In the genomic region with DNA sequence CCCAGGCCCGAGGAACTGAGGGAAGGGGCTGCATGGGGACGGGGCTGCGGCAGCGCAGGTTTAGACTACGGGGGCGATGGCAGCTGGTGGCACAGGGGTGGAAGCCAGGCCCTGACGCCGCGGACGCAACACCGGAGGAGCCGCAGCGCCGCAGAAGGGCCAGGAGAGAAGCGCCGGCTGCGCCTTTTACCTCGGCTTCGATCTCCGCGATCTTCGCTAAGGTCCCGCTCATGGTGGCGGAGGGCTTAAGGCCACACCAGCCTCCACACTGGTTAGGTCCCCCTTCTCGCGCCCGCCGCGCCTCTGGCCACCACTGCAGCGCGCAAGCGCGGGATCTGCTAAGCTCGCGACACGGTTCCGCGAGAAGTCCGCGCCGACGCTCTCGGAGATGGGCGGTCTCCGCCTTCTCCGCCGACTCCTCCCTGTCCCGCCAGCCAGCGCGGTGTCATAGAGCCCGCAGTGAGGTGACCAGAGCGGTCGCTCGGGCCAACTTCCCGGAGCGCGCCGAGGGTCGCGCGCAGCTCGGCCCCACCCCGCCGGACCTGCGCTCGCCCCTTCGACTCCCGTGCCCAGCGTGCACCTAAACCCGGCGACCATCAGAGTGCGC, we compare ENCODE assay signal across 8 mouse cellular contexts. TPM values are rescaled to one million over a fixed set of nuclear protein-coding genes. Genes with fewer than 3 reads are reported as not detected.
A peak's percentile ranks its signal among the peaks of the same experiment; 100 is the strongest.
DNase-seq lines count a peak whose midpoint lies in the region; ATAC-seq and TF ChIP-seq lines count a peak whose summit lies in the region.

A gene (minus strand): TSS at position 337 of the 607 bp plus-strand sequence.

- peak; percentile 83 to 86 for DNase-seq in CD8-positive naive resting alpha-beta T cell, adult 2 months (ENCODE audit: low read depth in 2 of 2, low spot score in 2 of 2)
- DNase-seq in c-Kit-positive CD71-negative TER-119-negative erythroid progenitor cells, embryonic 14.5 days (ENCODE audit: low read depth), result peak; percentile 87
- DNase-seq in forebrain, embryonic 10.5 days (ENCODE audit: extremely low spot score, low spot score), result peak; percentile 95
- DNase-seq in kidney, postnatal 25 days, result peak; percentile 93 to 97
- DNase-seq in liver, embryonic 14.5 days (ENCODE audit: low read depth in 3 of 3, low spot score in 3 of 3), result peak; percentile 87 to 89 (median 88)
- DNase-seq in neural tube, embryonic 11.5 days (ENCODE audit: low spot score), result peak; percentile 98
- peak; percentile 95 for DNase-seq in stomach, postnatal 0 days (ENCODE audit: low spot score)

- peaks cover 36% of the 10 kb centered on the region for H3K36me3 ChIP-seq in forebrain, embryonic 10.5 days (replicated peaks)
- peaks cover 31% of the 10 kb centered on the region for H3K36me3 ChIP-seq in heart, embryonic 15.5 days
- H3K36me3 ChIP-seq in liver, embryonic 14.5 days (replicated peaks; ENCODE audit: control insufficient read depth, insufficient read depth, low read depth), result peaks cover 28% of the 10 kb centered on the region
- H3K36me3 ChIP-seq in neural tube, embryonic 11.5 days (ENCODE audit: control insufficient read depth, insufficient read depth, low read length), result peaks cover 9% of the 10 kb centered on the region
- peaks cover 6% of the 10 kb centered on the region; the same call in 1 of the 2 replicates for H3K36me3 ChIP-seq in stomach, postnatal 0 days (ENCODE audit: control insufficient read depth, insufficient read depth, low read length)

- peak within 1 kb of the TSS; percentile 92 for H3K4me3 ChIP-seq in forebrain, embryonic 10.5 days
- peak within 1 kb of the TSS; percentile 99 for H3K4me3 ChIP-seq in heart, embryonic 15.5 days
- peak within 1 kb of the TSS; percentile 72 to 100 for H3K4me3 ChIP-seq in liver, embryonic 14.5 days (ENCODE audit: insufficient read depth in 1 of 2, low read depth in 2 of 2, low read length in 2 of 2)
- peak within 1 kb of the TSS; percentile 67 for H3K4me3 ChIP-seq in neural tube, embryonic 11.5 days (ENCODE audit: low read depth, low read length)
- peak within 1 kb of the TSS; percentile 96 for H3K4me3 ChIP-seq in stomach, postnatal 0 days (ENCODE audit: low read depth, low read length)

- H3K27me3 ChIP-seq in forebrain, embryonic 10.5 days (ENCODE audit: poor library complexity, severe bottlenecking), result no peaks in the 10 kb centered on the region
- H3K27me3 ChIP-seq in heart, embryonic 15.5 days, result no peaks in the 10 kb centered on the region
- no peaks in the 10 kb centered on the region for H3K27me3 ChIP-seq in liver, embryonic 14.5 days (ENCODE audit: control insufficient read depth, insufficient read depth, low read length)
- H3K27me3 ChIP-seq in neural tube, embryonic 11.5 days (ENCODE audit: control insufficient read depth, insufficient read depth, low read length), result no peaks in the 10 kb centered on the region
- H3K27me3 ChIP-seq in stomach, postnatal 0 days (ENCODE audit: control insufficient read depth, insufficient read depth, low read length), result no peaks in the 10 kb centered on the region

- TF ChIP-seq CTCF in liver, embryonic 14.5 days (IDR thresholded peaks at IDR 0.05; ENCODE audit: low read depth), result no peak
- no peak for TF ChIP-seq CTCF in stomach, postnatal 0 days (IDR thresholded peaks at IDR 0.05; ENCODE audit: low read depth)

- peaks cover 36% of the 10 kb centered on the region for H3K4me1 ChIP-seq in forebrain, embryonic 10.5 days
- peaks cover 17% of the 10 kb centered on the region for H3K4me1 ChIP-seq in heart, embryonic 15.5 days (replicated peaks)
- peaks cover 6 to 15% of the 10 kb centered on the region in 2 experiments; a peak in 3 of 4 replicates for H3K4me1 ChIP-seq in liver, embryonic 14.5 days (replicated peaks; ENCODE audit: control insufficient read depth in 2 of 2, insufficient read depth in 2 of 2, low read length in 1 of 2)
- peaks cover 11% of the 10 kb centered on the region; the same call in 1 of the 2 replicates for H3K4me1 ChIP-seq in neural tube, embryonic 11.5 days (ENCODE audit: control insufficient read depth, insufficient read depth, low read length)
- H3K4me1 ChIP-seq in stomach, postnatal 0 days (replicated peaks; ENCODE audit: control insufficient read depth, insufficient read depth), result 0 out of 2 replicates have a peak, but pooled peaks cover 3% of the 10 kb centered on the region

- no peaks in the 10 kb centered on the region for H3K9me3 ChIP-seq in forebrain, embryonic 10.5 days
- H3K9me3 ChIP-seq in heart, embryonic 15.5 days (replicated peaks), result no peaks in the 10 kb centered on the region
- no peaks in the 10 kb centered on the region for H3K9me3 ChIP-seq in liver, embryonic 14.5 days (ENCODE audit: control insufficient read depth, low read length)
- no peaks in the 10 kb centered on the region for H3K9me3 ChIP-seq in neural tube, embryonic 11.5 days (ENCODE audit: control insufficient read depth, low read length)
- H3K9me3 ChIP-seq in stomach, postnatal 0 days (ENCODE audit: control insufficient read depth, low read length), result no peaks in the 10 kb centered on the region

- peak within 1 kb of the TSS; percentile 64 for H3K4me2 ChIP-seq in heart, embryonic 15.5 days
- peak within 1 kb of the TSS; percentile 90 for H3K4me2 ChIP-seq in liver, embryonic 14.5 days (ENCODE audit: low read depth)
- peak within 1 kb of the TSS; percentile 76 for H3K4me2 ChIP-seq in neural tube, embryonic 11.5 days (ENCODE audit: low read depth)
- H3K4me2 ChIP-seq in stomach, postnatal 0 days (replicated peaks; ENCODE audit: low read depth), result peak within 1 kb of the TSS; percentile 74

- ATAC-seq in heart, embryonic 15.5 days (replicated peaks; ENCODE audit: insufficient number of reproducible peaks, insufficient read depth, low FRiP score, low read depth), result peak; percentile 99
- ATAC-seq in liver, embryonic 14.5 days (ENCODE audit: insufficient read depth), result peak; percentile 98
- peak; percentile 98 for ATAC-seq in neural tube, embryonic 11.5 days (ENCODE audit: insufficient read depth, low FRiP score, low TSS enrichment)
- ATAC-seq in stomach, postnatal 0 days (ENCODE audit: low FRiP score, low TSS enrichment), result peak; percentile 99

- under 1% methylated on average over 72 of the region's 72 CpGs for WGBS in forebrain, embryonic 10.5 days
- WGBS in heart, embryonic 15.5 days, result under 1% methylated on average over 69 of the region's 72 CpGs
- WGBS in liver, embryonic 14.5 days (ENCODE audit: insufficient replicate concordance), result under 1% methylated on average over 63 of the region's 72 CpGs
- under 1% methylated on average over 72 of the region's 72 CpGs for WGBS in neural tube, embryonic 11.5 days
- under 1% methylated on average over 41 of the region's 72 CpGs for WGBS in stomach, postnatal 0 days

- TF ChIP-seq EP300 in liver, embryonic 14.5 days (IDR thresholded peaks at IDR 0.05; ENCODE audit: low read depth), result peak; percentile 38; the same call in 1 of the 2 replicates
- TF ChIP-seq EP300 in stomach, postnatal 0 days (optimal IDR thresholded peaks at IDR 0.05), result peak; percentile 77

- H3K27ac ChIP-seq in forebrain, embryonic 10.5 days, result peak within 1 kb of the TSS; percentile 98
- H3K27ac ChIP-seq in heart, embryonic 15.5 days, result peak within 1 kb of the TSS; percentile 96
- H3K27ac ChIP-seq in liver, embryonic 14.5 days, result peak within 1 kb of the TSS; percentile 72
- H3K27ac ChIP-seq in neural tube, embryonic 11.5 days (ENCODE audit: low read depth, low read length), result peak within 1 kb of the TSS; percentile 80
- peak within 1 kb of the TSS; percentile 97 for H3K27ac ChIP-seq in stomach, postnatal 0 days (replicated peaks)

- peak within 1 kb of the TSS; percentile 99 for H3K9ac ChIP-seq in heart, embryonic 15.5 days
- H3K9ac ChIP-seq in liver, embryonic 14.5 days (replicated peaks), result peak within 1 kb of the TSS; percentile 99
- peak within 1 kb of the TSS; percentile 93 for H3K9ac ChIP-seq in neural tube, embryonic 11.5 days (ENCODE audit: low read length)
- H3K9ac ChIP-seq in stomach, postnatal 0 days (ENCODE audit: low read length), result peak within 1 kb of the TSS; percentile 100

RNA-seq across cellular contexts. Expression of the gene that starts here (rescaled TPM):
- polyA plus RNA-seq in forebrain, embryonic 10.5 days (2016; fragmentation: Nextera tagmentation; extraction: Ambion mirVana), result 335 and 338 TPM in 2 replicates
- polyA plus RNA-seq in heart, embryonic 15.5 days (2015; fragmentation: Nextera tagmentation; extraction: Ambion mirVana), result 142 and 159 TPM in 2 replicates
- polyA plus RNA-seq in liver, embryonic 14.5 days (2012; rRNA removed), result 24.6 and 38.4 TPM in 2 replicates
- 112 and 118 TPM in 2 replicates for polyA plus RNA-seq in liver, embryonic 14.5 days (2014; fragmentation: Nextera tagmentation; extraction: Ambion mirVana)
- 295 and 301 TPM in 2 replicates for polyA plus RNA-seq in neural tube, embryonic 11.5 days (2014; fragmentation: Nextera tagmentation; extraction: Ambion mirVana)
- polyA plus RNA-seq in stomach, postnatal 0 days (2015; fragmentation: Nextera tagmentation; extraction: Ambion mirVana), result 103 and 109 TPM in 2 replicates

Comparison
In these comparisons a context has a peak if more than half of its experiments do, and no peak if none do; other contexts are left out.
1. Peak in every context shown above with its lines: DNase-seq, ATAC-seq, H3K4me3 ChIP-seq and H3K27ac ChIP-seq.